ENCODE assay signal across 10 mouse cellular contexts in the genomic region with DNA sequence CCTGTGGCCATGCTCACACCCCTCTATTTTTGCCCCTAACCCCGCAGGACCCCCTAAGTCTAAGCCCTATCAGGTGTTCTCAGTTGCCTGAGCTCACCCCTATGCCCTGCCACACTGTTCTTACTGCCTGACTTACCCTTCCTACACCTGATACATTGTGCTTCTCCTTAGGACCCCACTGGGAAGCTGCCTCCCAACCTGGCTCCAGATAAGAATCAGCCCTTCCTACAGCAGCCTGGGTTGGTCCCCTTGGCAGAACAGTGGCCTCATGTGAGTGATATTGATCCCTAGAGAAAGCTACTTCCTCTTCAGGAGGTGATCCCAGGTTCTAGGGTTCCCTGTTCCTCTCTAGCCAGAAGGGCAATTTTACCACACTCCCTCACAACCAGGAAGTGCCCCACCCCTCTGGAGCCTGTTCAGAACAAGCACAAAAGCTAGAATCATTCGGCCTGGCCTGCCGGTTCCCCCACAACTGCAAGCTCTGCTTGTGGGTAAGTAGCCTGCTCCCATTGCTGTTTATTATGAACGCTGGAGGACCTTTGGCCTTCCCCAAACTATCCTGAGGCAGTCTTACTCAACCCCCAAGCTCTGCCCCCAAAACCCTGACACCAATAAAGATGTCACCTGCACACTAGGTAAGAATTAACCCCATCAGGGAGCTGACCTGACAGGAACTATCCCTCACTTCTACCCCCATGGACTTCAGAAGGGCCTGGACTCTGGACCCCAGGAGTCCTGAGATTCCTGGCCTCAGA. TPM values are rescaled to one million over a fixed set of nuclear protein-coding genes. Genes with fewer than 3 reads are reported as not detected.
DNase-seq lines count a peak whose midpoint lies in the region; ATAC-seq and TF ChIP-seq lines count a peak whose summit lies in the region.
"Had no signal": no experiment of that assay in that cellular context is flagged by ENCODE, and none has a peak within 500 bp of the region (broad histone marks: within the 10 kb centered on the region; RNA-seq: fewer than 3 reads in every experiment).

Gene Slc22a18, plus strand, starts transcription at position 390 of the 755 bp plus-strand sequence.

- no peak within 1 kb of the TSS for H3K27ac ChIP-seq in embryonic facial prominence, embryonic 14.5 days (replicated peaks; ENCODE audit: low read depth, low read length)
- H3K27ac ChIP-seq in lung, embryonic 14.5 days (ENCODE audit: low read depth) = no peak within 1 kb of the TSS
- H3K27ac ChIP-seq in neural tube, embryonic 15.5 days (replicated peaks) = no peak within 1 kb of the TSS
- H3K27ac ChIP-seq: neural tube, embryonic 12.5 days had no signal

- peak; percentile 41; the same call in 1 of the 2 replicates for ATAC-seq in embryonic facial prominence, embryonic 14.5 days (ENCODE audit: low read depth)
- no peak for ATAC-seq in lung, embryonic 14.5 days (ENCODE audit: insufficient read depth)
- ATAC-seq in neural tube, embryonic 15.5 days (ENCODE audit: low FRiP score) = no peak
- ATAC-seq: forebrain, embryonic 16.5 days had no signal

- H3K9me3 ChIP-seq in embryonic facial prominence, embryonic 14.5 days (ENCODE audit: control insufficient read depth, low read length) = no peaks in the 10 kb centered on the region
- no peaks in the 10 kb centered on the region for H3K9me3 ChIP-seq in lung, embryonic 14.5 days (ENCODE audit: low read depth, low read length)
- no peaks in the 10 kb centered on the region for H3K9me3 ChIP-seq in neural tube, embryonic 15.5 days (replicated peaks)
- H3K9me3 ChIP-seq: neural tube, embryonic 12.5 days had no signal

- no peak within 1 kb of the TSS for H3K9ac ChIP-seq in embryonic facial prominence, embryonic 14.5 days (ENCODE audit: low read depth, low read length)
- no peak within 1 kb of the TSS for H3K9ac ChIP-seq in lung, embryonic 14.5 days
- no peak within 1 kb of the TSS for H3K9ac ChIP-seq in neural tube, embryonic 15.5 days (replicated peaks)
- H3K9ac ChIP-seq: neural tube, embryonic 12.5 days had no signal

- no peaks in the 10 kb centered on the region for H3K27me3 ChIP-seq in embryonic facial prominence, embryonic 14.5 days (replicated peaks; ENCODE audit: control insufficient read depth, insufficient read depth, low read length)
- no peaks in the 10 kb centered on the region for H3K27me3 ChIP-seq in lung, embryonic 14.5 days (ENCODE audit: insufficient read depth, low read length)
- no peaks in the 10 kb centered on the region for H3K27me3 ChIP-seq in neural tube, embryonic 15.5 days (replicated peaks)
- H3K27me3 ChIP-seq: neural tube, embryonic 12.5 days had no signal

- H3K4me2 ChIP-seq in embryonic facial prominence, embryonic 14.5 days (ENCODE audit: low read depth, low read length) = peak within 1 kb of the TSS; percentile 23
- H3K4me2 ChIP-seq in lung, embryonic 14.5 days = no peak within 1 kb of the TSS
- H3K4me2 ChIP-seq in neural tube, embryonic 15.5 days = no peak within 1 kb of the TSS
- H3K4me2 ChIP-seq: neural tube, embryonic 12.5 days had no signal

- no peaks in the 10 kb centered on the region for H3K4me1 ChIP-seq in embryonic facial prominence, embryonic 14.5 days (ENCODE audit: control insufficient read depth, insufficient read depth, low read length)
- no peaks in the 10 kb centered on the region for H3K4me1 ChIP-seq in lung, embryonic 14.5 days (ENCODE audit: insufficient read depth)
- peaks cover 3% of the 10 kb centered on the region; the same call in 1 of the 2 replicates for H3K4me1 ChIP-seq in neural tube, embryonic 15.5 days
- H3K4me1 ChIP-seq: neural tube, embryonic 12.5 days had no signal

- TF ChIP-seq CTCF in lung, embryonic 14.5 days (IDR thresholded peaks at IDR 0.05; ENCODE audit: low read depth) = no peak

- H3K4me3 ChIP-seq in embryonic facial prominence, embryonic 14.5 days (ENCODE audit: low read depth, low read length) = no peak within 1 kb of the TSS
- H3K4me3 ChIP-seq in lung, embryonic 14.5 days (ENCODE audit: low read depth, low read length) = no peak within 1 kb of the TSS
- no peak within 1 kb of the TSS for H3K4me3 ChIP-seq in neural tube, embryonic 15.5 days (replicated peaks)
- H3K4me3 ChIP-seq: neural tube, embryonic 12.5 days had no signal

- 25% methylated on average over 4 of the region's 4 CpGs for WGBS in embryonic facial prominence, embryonic 14.5 days
- 23% methylated on average over 4 of the region's 4 CpGs for WGBS in lung, embryonic 14.5 days
- WGBS in neural tube, embryonic 15.5 days = 48% methylated on average over 4 of the region's 4 CpGs

- DNase-seq in 416B (ENCODE audit: low read depth) = peak; percentile 64
- DNase-seq in embryonic facial prominence, embryonic 14.5 days (ENCODE audit: low spot score) = peak; percentile 59
- peak; percentile 90 for DNase-seq in kidney, adult 9 months
- DNase-seq in lung, embryonic 14.5 days = peak; percentile 21
- DNase-seq in frontal cortex, postnatal 14 days (ENCODE audit: low spot score in 2 of 2) = no peak
- no peak for DNase-seq in layer of hippocampus, postnatal 10 days (ENCODE audit: low spot score in 2 of 2)
- no peak for DNase-seq in layer of hippocampus, adult 9-10 months (ENCODE audit: low spot score)

- no peaks in the 10 kb centered on the region for H3K36me3 ChIP-seq in embryonic facial prominence, embryonic 14.5 days (ENCODE audit: control insufficient read depth, insufficient read depth, low read length)
- no peaks in the 10 kb centered on the region for H3K36me3 ChIP-seq in lung, embryonic 14.5 days (ENCODE audit: insufficient read depth)
- no peaks in the 10 kb centered on the region for H3K36me3 ChIP-seq in neural tube, embryonic 15.5 days
- H3K36me3 ChIP-seq: neural tube, embryonic 12.5 days had no signal

RNA-seq across cellular contexts. Expression of gene Slc22a18, which starts in this region (rescaled TPM):
- polyA plus RNA-seq in embryonic facial prominence, embryonic 14.5 days (2014; fragmentation: Nextera tagmentation; extraction: Ambion mirVana) = 2.5 and 2.8 TPM in 2 replicates
- polyA plus RNA-seq in lung, embryonic 14.5 days (2014; fragmentation: Nextera tagmentation; extraction: Ambion mirVana) = 0.91 and 1.4 TPM in 2 replicates
- under 1 TPM; 0.40 to 0.41 TPM for total RNA-seq in layer of hippocampus, postnatal 10 days (2021)
- polyA plus RNA-seq in neural tube, embryonic 15.5 days (2015; fragmentation: Nextera tagmentation; extraction: Ambion mirVana) = 0.61 and 2.0 TPM in 2 replicates

Comparison
In these comparisons a context has a peak if more than half of its experiments do, and no peak if none do; other contexts are left out.
1. DNase-seq: peak in 416B (single experiment), embryonic facial prominence, embryonic 14.5 days (single experiment), kidney, adult 9 months (single experiment) and lung, embryonic 14.5 days (single experiment); none in frontal cortex, postnatal 14 days (0 of 2), layer of hippocampus, postnatal 10 days (0 of 2) and layer of hippocampus, adult 9-10 months (single experiment).